Mouse (Mus musculus) liver, embryonic 14.5 days (tissue): ENCODE results near the gene Cd101. TPM values are rescaled to one million over a fixed set of nuclear protein-coding genes. Genes with fewer than 3 reads are reported as not detected.

Source experiments
- ATAC-seq: fragments of 200-750 bp; cut with Nextera tagmentation; 2 replicates; pipeline ENCODE4 v1.8.0; 2017; ENCODE audit warnings: moderate number of reproducible peaks, mild to moderate bottlenecking, moderate library complexity; ENCODE audit not compliant: insufficient read depth
- DNase-seq, 3 experiments: peaks; one replicate each; pipeline ENCODE4 v3.0.0-alpha.2; 2012 to 2013; ENCODE audit warnings: low read depth in 3 of 3, low spot score in 3 of 3
- H3K27ac ChIP-seq: fragments of 300-500 bp; sonication (generic); 2 replicates; pipeline ENCODE4 v1.5.1; 2014; ENCODE audit warnings: moderate library complexity, mild to moderate bottlenecking, control low read depth, inconsistent platforms
- H3K27me3 ChIP-seq: fragments of 300-500 bp; sonication (generic); 2 replicates; pipeline ENCODE4 v1.6.1; 2014; ENCODE audit warnings: mild to moderate bottlenecking, low read length, moderate library complexity; ENCODE audit not compliant: control insufficient read depth, insufficient read depth
- H3K36me3 ChIP-seq: fragments of 300-500 bp; sonication (generic); replicated peaks from 2 replicates; pipeline ENCODE4 v1.6.1; 2014; ENCODE audit warnings: low read depth; ENCODE audit not compliant: control insufficient read depth, insufficient read depth
- H3K4me1 ChIP-seq, 2 experiments: fragments of 200-500 bp in 1 of 2; fragments of 300-500 bp in 1 of 2; sonication (generic) in 1 of 2; replicated peaks; 2 replicates each; pipeline ENCODE4 v1.6.1; 2012 to 2014; ENCODE audit warnings: antibody characterized with exemption in 1 of 2, inconsistent platforms in 1 of 2, low read length in 1 of 2; ENCODE audit not compliant: control insufficient read depth in 2 of 2, insufficient read depth in 2 of 2
- H3K4me2 ChIP-seq: fragments of 300-500 bp; sonication (generic); 2 replicates; pipeline ENCODE4 v1.6.1; 2014; ENCODE audit warnings: low read depth, mild to moderate bottlenecking, control low read depth, moderate library complexity
- H3K4me3 ChIP-seq, 2 experiments: fragments of 200-500 bp in 1 of 2; fragments of 300-500 bp in 1 of 2; sonication (generic) in 1 of 2; 2 replicates each; pipeline ENCODE4 v1.5.1; 2012 to 2014; ENCODE audit warnings: low read depth in 2 of 2, low read length in 2 of 2, mild to moderate bottlenecking in 2 of 2, control low read depth in 1 of 2, inconsistent platforms in 1 of 2, moderate library complexity in 1 of 2; ENCODE audit not compliant: insufficient read depth in 1 of 2
- H3K9ac ChIP-seq: fragments of 300-500 bp; sonication (generic); replicated peaks from 2 replicates; pipeline ENCODE4 v1.6.1; 2014; ENCODE audit warnings: mild to moderate bottlenecking, control low read depth, moderate library complexity
- H3K9me3 ChIP-seq: fragments of 300-500 bp; sonication (generic); 2 replicates; pipeline ENCODE4 v1.6.1; 2016; ENCODE audit warnings: low read length, mixed read lengths; ENCODE audit not compliant: control insufficient read depth
- CTCF ChIP-seq: IDR thresholded peaks from 2 replicates; pipeline ENCODE4 v1.5.1; 2016; ENCODE audit warnings: antibody characterized with exemption, low read depth, control low read depth
- EP300 ChIP-seq: IDR thresholded peaks from 2 replicates; pipeline ENCODE4 v1.6.1; 2016; ENCODE audit warnings: antibody characterized with exemption, low read depth
- WGBS: fragments of 180-500 bp; shearing (Covaris S2); extraction: QIAGEN DNeasy Blood & Tissue Kit; methylation state at CpG from one replicate; pipeline ENCODE4 v1.1.7; 2014; ENCODE audit not compliant: insufficient replicate concordance; 5-methylcytosine and 5-hydroxymethylcytosine counted together
- polyA plus RNA-seq, 2 experiments: library from polyadenylated mRNA; depleted of rRNA in 1 of 2; stranded (reverse) in 1 of 2; unstranded in 1 of 2; fragments of >200 nt; fragmentation: Nextera tagmentation in 1 of 2; extraction: Ambion mirVana in 1 of 2; gene quantifications; 2 replicates each; pipeline versions ENCODE4 v1.2.1 to v1.2.3; 2012 to 2014

Gene Cd101
- polyA plus RNA-seq, 2 experiments, result 0.02 to 0.03 TPM

DNA sequence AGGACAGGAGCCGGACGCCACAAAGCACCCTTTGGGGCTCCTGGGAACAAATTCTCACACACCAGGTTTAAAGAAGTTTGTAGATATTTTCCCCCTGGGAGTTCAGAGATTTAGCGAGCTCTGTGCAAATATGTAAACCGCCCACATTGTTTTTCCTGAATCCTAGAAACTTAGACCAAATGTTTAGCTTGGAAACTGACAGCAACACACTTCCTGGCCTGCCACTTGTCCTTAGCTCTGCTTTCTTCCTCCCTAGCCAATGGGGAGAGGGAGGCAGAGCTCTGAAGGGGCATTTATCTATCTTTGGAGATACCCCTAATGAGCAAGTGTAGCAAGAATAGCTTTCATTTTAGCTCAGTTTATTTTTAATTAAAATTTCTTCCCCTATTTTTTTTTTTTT is 14.1 kb downstream of the Cd101 start:
- H3K9me3 ChIP-seq, result no peaks in the 10 kb centered on the region
- H3K27ac ChIP-seq, result no peak overlapping the region
- H3K4me2 ChIP-seq, result no peak overlapping the region
- WGBS, result 46% methylated on average over 4 of the region's 4 CpGs
- no peak overlapping the region for H3K4me3 ChIP-seq
- DNase-seq (no peak), ATAC-seq (no peak)
- TF ChIP-seq EP300, result no peak
- TF ChIP-seq CTCF, result no peak
- H3K9ac ChIP-seq, result no peak overlapping the region
- H3K27me3 ChIP-seq, result no peaks in the 10 kb centered on the region
- H3K4me1 ChIP-seq, result no peaks in the 10 kb centered on the region; a peak in 1 of 4 replicates
- H3K36me3 ChIP-seq, result no peaks in the 10 kb centered on the region

DNA sequence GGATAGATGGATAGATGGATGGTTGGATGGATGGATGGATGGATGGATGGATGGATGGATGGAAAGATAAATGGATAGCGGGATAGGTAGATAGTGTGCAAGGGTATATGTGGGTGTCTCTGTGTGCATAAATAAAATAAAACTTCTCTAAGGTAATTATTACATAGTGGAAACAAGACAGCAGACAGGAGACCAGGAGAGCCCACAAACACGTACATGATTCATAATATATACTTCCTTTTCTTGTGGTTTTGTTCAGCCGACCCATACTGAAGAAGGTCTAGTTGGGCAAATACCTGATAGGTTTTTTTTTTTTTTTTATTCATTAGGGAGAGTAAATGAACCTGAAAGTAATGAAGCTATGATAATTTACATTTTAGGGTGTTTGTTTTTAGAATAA is 15.8 kb downstream of the Cd101 start:
- DNase-seq (no peak), ATAC-seq (no peak)
- Histone ChIP-seq H3K27me3 (no peaks in the 10 kb centered on the region), H3K4me2 (no peak overlapping the region), H3K9ac (no peak overlapping the region), H3K27ac (no peak overlapping the region), H3K36me3 (no peaks in the 10 kb centered on the region), H3K4me3 (no peak overlapping the region), H3K9me3 (no peaks in the 10 kb centered on the region), H3K4me1 (no peaks in the 10 kb centered on the region; a peak in 1 of 4 replicates)
- WGBS, result 31% methylated on average over 3 of the region's 3 CpGs
- TF ChIP-seq EP300 (no peak), CTCF (no peak)

- Histone ChIP-seq H3K27me3 (no peaks in the 10 kb centered on the region), H3K4me2 (no peak overlapping the region), H3K4me1 (no peaks in the 10 kb centered on the region; a peak in 1 of 4 replicates), H3K4me3 (no peak overlapping the region), H3K9me3 (no peaks in the 10 kb centered on the region), H3K36me3 (no peaks in the 10 kb centered on the region), H3K9ac (no peak overlapping the region), H3K27ac (no peak overlapping the region)
- DNase-seq, result no peak
- ATAC-seq, result no peak
- TF ChIP-seq CTCF, result no peak
- 79% methylated on average over 10 of the region's 10 CpGs for WGBS
These were observed 16.4 kb downstream of the Cd101 start for GRCm38 (mm10) chr3:101013005-101013404.

DNA sequence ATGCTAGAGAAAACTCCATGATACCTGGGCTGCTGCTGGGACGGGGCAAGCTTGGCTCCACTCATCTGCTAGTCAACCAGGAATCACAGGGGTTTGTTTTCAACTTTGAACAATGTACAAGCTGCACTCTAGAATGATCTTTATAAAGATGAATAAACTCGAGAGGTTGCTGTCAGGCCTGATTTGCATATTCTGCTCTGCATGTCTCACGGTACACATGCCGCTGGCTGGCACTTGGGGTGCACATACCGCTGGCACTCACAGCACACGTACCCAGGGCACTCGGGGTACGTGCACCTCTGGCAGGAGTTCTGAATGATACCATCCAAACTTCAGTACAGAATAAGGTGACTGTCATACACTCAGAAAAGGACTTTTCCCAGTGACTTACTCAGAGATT is 16.8 kb downstream of the Cd101 start:
- ATAC-seq (no peak), DNase-seq (no peak)
- Histone ChIP-seq H3K4me1 (no peaks in the 10 kb centered on the region; a peak in 1 of 4 replicates), H3K4me2 (no peak overlapping the region), H3K36me3 (no peaks in the 10 kb centered on the region), H3K9me3 (no peaks in the 10 kb centered on the region), H3K4me3 (no peak overlapping the region), H3K27me3 (no peaks in the 10 kb centered on the region), H3K27ac (no peak overlapping the region), H3K9ac (no peak overlapping the region)
- TF ChIP-seq CTCF, result no peak
- no peak for TF ChIP-seq EP300
- WGBS, result 70% methylated on average over 8 of the region's 8 CpGs

GRCm38 (mm10) chr3:101012131-101012571 is 17.2 kb downstream of the Cd101 start:
- Histone ChIP-seq H3K9me3 (no peaks in the 10 kb centered on the region), H3K27me3 (no peaks in the 10 kb centered on the region), H3K4me1 (no peaks in the 10 kb centered on the region; a peak in 1 of 4 replicates), H3K4me2 (no peak overlapping the region), H3K27ac (no peak overlapping the region), H3K9ac (no peak overlapping the region), H3K36me3 (no peaks in the 10 kb centered on the region), H3K4me3 (no peak overlapping the region)
- no peak for DNase-seq
- ATAC-seq, result no peak
- no peak for TF ChIP-seq CTCF
- no peak for TF ChIP-seq EP300
- 46% methylated on average over 10 of the region's 10 CpGs for WGBS
